In genomic region chr5:111595438-111595837, GRCm38 (mm10) we compare ENCODE assay signal across 13 mouse cellular contexts.
A peak's percentile ranks its signal among the peaks of the same experiment; 100 is the strongest.
DNase-seq lines count a peak whose midpoint lies in the region; ATAC-seq and TF ChIP-seq lines count a peak whose summit lies in the region.
"Had no signal": no experiment of that assay in that cellular context is flagged by ENCODE, and none has a peak within 500 bp of the region (broad histone marks: within the 10 kb centered on the region; RNA-seq: fewer than 3 reads in every experiment).

No protein-coding gene starts in this region.

- peak overlapping the region; percentile 37 for H3K4me2 ChIP-seq in forebrain, embryonic 12.5 days
- no peak overlapping the region for H3K4me2 ChIP-seq in liver, embryonic 11.5 days
- no peak overlapping the region for H3K4me2 ChIP-seq in neural tube, embryonic 13.5 days

- TF ChIP-seq CTCF in layer of hippocampus, adult 2 months (conservative IDR thresholded peaks at IDR 0.05): no peak

- H3K27me3 ChIP-seq in forebrain, embryonic 12.5 days: no peaks in the 10 kb centered on the region
- H3K27me3 ChIP-seq in liver, embryonic 11.5 days (replicated peaks; ENCODE audit: control insufficient read depth, insufficient read depth, low read length): no peaks in the 10 kb centered on the region; the same call in 1 of the 2 replicates
- H3K27me3 ChIP-seq in neural tube, embryonic 13.5 days: no peaks in the 10 kb centered on the region

- H3K36me3 ChIP-seq in forebrain, embryonic 12.5 days (replicated peaks): no peaks in the 10 kb centered on the region
- no peaks in the 10 kb centered on the region for H3K36me3 ChIP-seq in liver, embryonic 11.5 days (ENCODE audit: control insufficient read depth, insufficient read depth, low read length)
- no peaks in the 10 kb centered on the region for H3K36me3 ChIP-seq in neural tube, embryonic 13.5 days

- no peak overlapping the region for H3K4me3 ChIP-seq in layer of hippocampus, adult 2 months
- H3K4me3 ChIP-seq in forebrain, embryonic 12.5 days (replicated peaks): no peak overlapping the region
- H3K4me3 ChIP-seq in liver, embryonic 11.5 days (ENCODE audit: low read depth, low read length): no peak overlapping the region
- no peak overlapping the region for H3K4me3 ChIP-seq in neural tube, embryonic 13.5 days

- no peak for DNase-seq in layer of hippocampus, adult 2 months (ENCODE audit: low spot score in 2 of 2)
- DNase-seq in layer of hippocampus, adult 9-11 months: no peak
- no peak for DNase-seq in liver, embryonic 11.5 days (ENCODE audit: low spot score)
- no peak for DNase-seq in heart, adult 9 months (ENCODE audit: low spot score in 2 of 2)
- DNase-seq in layer of hippocampus, postnatal 36 days: no peak
- DNase-seq: gastrocnemius, postnatal 14 days; heart, postnatal 14 days; kidney, postnatal 10 days; lung, postnatal 10 days; thymus, postnatal 14 days had no signal

- no peaks in the 10 kb centered on the region for H3K9me3 ChIP-seq in forebrain, embryonic 12.5 days
- no peaks in the 10 kb centered on the region for H3K9me3 ChIP-seq in liver, embryonic 11.5 days (ENCODE audit: control insufficient read depth, low read length)
- H3K9me3 ChIP-seq in neural tube, embryonic 13.5 days: no peaks in the 10 kb centered on the region

- no peak overlapping the region for H3K9ac ChIP-seq in forebrain, embryonic 12.5 days
- no peak overlapping the region for H3K9ac ChIP-seq in liver, embryonic 11.5 days (ENCODE audit: low read depth, low read length)
- no peak overlapping the region for H3K9ac ChIP-seq in neural tube, embryonic 13.5 days

- 15% methylated on average over 12 of the region's 12 CpGs for WGBS in forebrain, embryonic 12.5 days
- WGBS in liver, embryonic 11.5 days: 58% methylated on average over 12 of the region's 12 CpGs
- 22% methylated on average over 12 of the region's 12 CpGs for WGBS in neural tube, embryonic 13.5 days

- H3K4me1 ChIP-seq in forebrain, embryonic 12.5 days: peaks cover 81% of the 10 kb centered on the region
- H3K4me1 ChIP-seq in liver, embryonic 11.5 days (replicated peaks; ENCODE audit: control insufficient read depth, insufficient read depth, low read length): peaks cover 3% of the 10 kb centered on the region; the same call in 1 of the 2 replicates
- peaks cover 57% of the 10 kb centered on the region for H3K4me1 ChIP-seq in neural tube, embryonic 13.5 days (replicated peaks)

- peak overlapping the region; percentile 64; the same call in 1 of the 2 replicates for H3K27ac ChIP-seq in layer of hippocampus, adult 2 months
- peak overlapping the region; percentile 96 for H3K27ac ChIP-seq in forebrain, embryonic 12.5 days
- H3K27ac ChIP-seq in liver, embryonic 11.5 days (ENCODE audit: low read depth, low read length): no peak overlapping the region
- H3K27ac ChIP-seq in neural tube, embryonic 13.5 days (replicated peaks): no peak overlapping the region; the same call in 1 of the 2 replicates

- ATAC-seq in forebrain, embryonic 12.5 days (ENCODE audit: low FRiP score): peak; percentile 92
- peak; percentile 62 for ATAC-seq in liver, embryonic 11.5 days (replicated peaks; ENCODE audit: low FRiP score)
- ATAC-seq in neural tube, embryonic 13.5 days (ENCODE audit: low read depth): peak; percentile 71
- ATAC-seq in CD4-positive, CD25-positive, alpha-beta regulatory T cell, adult 4 months: no peak

Comparison
In these comparisons a context has a peak if more than half of its experiments do, and no peak if none do; other contexts are left out.
1. H3K27ac ChIP-seq: peak in layer of hippocampus, adult 2 months (single experiment) and forebrain, embryonic 12.5 days (single experiment); none in liver, embryonic 11.5 days (single experiment) and neural tube, embryonic 13.5 days (single experiment).